Mouse (Mus musculus) cerebellum, adult (tissue): ENCODE results near the gene Fcrl1.
"Not testable (repeated sequence)": the region's sequence is repeated elsewhere in the genome, so short reads cannot be mapped to it uniquely, and the experiment has no call there.

ENCODE experiments used
- ATAC-seq: cut with Nextera tagmentation; 2 replicates; pipeline ENCODE4 v1.9.2; 2017; ENCODE audit warnings: mild to moderate bottlenecking, moderate library complexity, mixed read lengths; ENCODE audit not compliant: insufficient number of reproducible peaks, low FRiP score, low TSS enrichment

Fcrl1 gene

GRCm38 (mm10) chr3:87376195-87377165 lies at the start of gene Fcrl1:
Fcrl1 (plus strand) TSS chr3:87376387.
- no peak for ATAC-seq

GRCm38 (mm10) chr3:87337899-87338298 lies 38.3 kb upstream of the Fcrl1 start:
- no peak for ATAC-seq

- not testable (repeated sequence) for ATAC-seq
Observed at GRCm38 (mm10) chr3:87350992-87351391, 25.2 kb upstream of the Fcrl1 start.

GRCm38 (mm10) chr3:87357581-87357980 lies 18.6 kb upstream of the Fcrl1 start, which contains the start of gene Cd5l:
Cd5l (plus strand) TSS chr3:87357881.
- no peak for ATAC-seq

- ATAC-seq, result no peak
Observed at GRCm38 (mm10) chr3:87359215-87359614, 17.0 kb upstream of the Fcrl1 start.

GRCm38 (mm10) chr3:87360466-87360865 lies 15.7 kb upstream of the Fcrl1 start:
- ATAC-seq, result no peak

- ATAC-seq, result no peak
Observed at GRCm38 (mm10) chr3:87365691-87366090, 10.5 kb upstream of the Fcrl1 start.

GRCm38 (mm10) chr3:87367511-87367910 lies 8.7 kb upstream of the Fcrl1 start:
- ATAC-seq, result no peak

- ATAC-seq, result no peak
Observed at GRCm38 (mm10) chr3:87369181-87369580, 7.0 kb upstream of the Fcrl1 start.

GRCm38 (mm10) chr3:87377228-87377627 lies 1.0 kb downstream of the Fcrl1 start:
- ATAC-seq, result no peak

GRCm38 (mm10) chr3:87377719-87378118 lies 1.5 kb downstream of the Fcrl1 start:
- ATAC-seq, result no peak

GRCm38 (mm10) chr3:87379641-87380315 lies 3.6 kb downstream of the Fcrl1 start:
- ATAC-seq, result not testable (repeated sequence)

GRCm38 (mm10) chr3:87381806-87382712 lies 5.9 kb downstream of the Fcrl1 start:
- ATAC-seq, result no peak

- no peak for ATAC-seq
Observed at GRCm38 (mm10) chr3:87383308-87383707, 7.1 kb downstream of the Fcrl1 start.

- no peak for ATAC-seq
Observed at GRCm38 (mm10) chr3:87385105-87385504, 8.9 kb downstream of the Fcrl1 start.

- ATAC-seq, result no peak
Observed at GRCm38 (mm10) chr3:87390935-87391334, 14.7 kb downstream of the Fcrl1 start.

- ATAC-seq, result no peak
Observed at GRCm38 (mm10) chr3:87398809-87399208, 22.6 kb downstream of the Fcrl1 start.

GRCm38 (mm10) chr3:87399906-87400305 lies 23.7 kb downstream of the Fcrl1 start:
- ATAC-seq, result no peak

GRCm38 (mm10) chr3:87401321-87401720 lies 25.1 kb downstream of the Fcrl1 start:
- no peak for ATAC-seq

GRCm38 (mm10) chr3:87408171-87408570 lies 32.0 kb downstream of the Fcrl1 start:
- no peak for ATAC-seq
